Mouse (Mus musculus) heart, adult 2 months (tissue): Measurements from ENCODE around the gene 2810408A11Rik.

Source experiments
- CTCF ChIP-seq: fragments of 200-600 bp; IDR thresholded peaks from 2 replicates; pipeline ENCODE4 v1.8.1; 2022; ENCODE audit warnings: antibody characterized with exemption, mild to moderate bottlenecking, moderate library complexity
- EP300 ChIP-seq: fragments of 200-500 bp; IDR thresholded peaks from 2 replicates; pipeline ENCODE4 v1.6.1; 2011; ENCODE audit warnings: low read depth, low read length, control low read depth; ENCODE audit not compliant: insufficient read depth

DNA sequence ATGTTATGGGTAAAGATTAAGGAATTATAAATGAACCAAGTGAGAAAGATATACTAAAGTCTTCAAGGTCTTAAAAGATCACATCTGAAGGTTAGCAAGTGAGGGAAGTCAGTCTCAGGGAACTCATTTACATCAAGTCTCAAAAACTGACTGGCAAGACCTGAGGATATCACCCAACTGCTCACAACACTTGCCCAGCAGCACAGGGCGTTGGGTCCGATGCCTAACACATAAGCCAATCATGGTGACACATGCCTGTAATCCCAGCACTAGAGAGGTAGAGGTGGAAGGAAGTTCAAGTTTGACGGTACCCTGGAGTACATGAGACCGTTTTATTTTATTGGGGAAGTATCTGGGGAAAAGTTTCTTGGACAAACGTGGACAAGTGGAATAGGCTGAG, 17.3 kb upstream of the 2810408A11Rik start:
- TF ChIP-seq CTCF (no peak), EP300 (no peak)
